Mouse (Mus musculus) limb, embryonic 12.5 days (tissue): ENCODE results near the gene Trpm5. TPM values are rescaled to one million over a fixed set of nuclear protein-coding genes. Genes with fewer than 3 reads are reported as not detected.

Source experiments
- ATAC-seq: fragments of 200-750 bp; cut with Nextera tagmentation; 2 replicates; pipeline ENCODE4 v1.8.0; 2017; ENCODE audit warnings: low read depth, moderate TSS enrichment; ENCODE audit not compliant: insufficient number of reproducible peaks, insufficient read depth, low FRiP score, low TSS enrichment
- H3K27ac ChIP-seq: fragments of 300-500 bp; sonication (generic); 2 replicates; pipeline ENCODE4 v1.5.1; 2016; ENCODE audit warnings: mild to moderate bottlenecking, moderate library complexity
- H3K27me3 ChIP-seq: fragments of 300-500 bp; sonication (generic); 2 replicates; pipeline ENCODE4 v1.6.1; 2016; ENCODE audit warnings: mild to moderate bottlenecking, moderate library complexity
- H3K36me3 ChIP-seq: fragments of 300-500 bp; sonication (generic); 2 replicates; pipeline ENCODE4 v1.6.1; 2016; ENCODE audit warnings: mild to moderate bottlenecking, moderate library complexity
- H3K4me1 ChIP-seq: fragments of 300-500 bp; sonication (generic); replicated peaks from 2 replicates; pipeline ENCODE4 v1.6.1; 2016
- H3K4me2 ChIP-seq: fragments of 300-500 bp; sonication (generic); 2 replicates; pipeline ENCODE4 v1.6.1; 2016; ENCODE audit warnings: mild to moderate bottlenecking, moderate library complexity
- H3K4me3 ChIP-seq: fragments of 300-500 bp; sonication (generic); replicated peaks from 2 replicates; pipeline ENCODE4 v1.5.1; 2016; ENCODE audit warnings: mild to moderate bottlenecking
- H3K9ac ChIP-seq: fragments of 300-500 bp; sonication (generic); replicated peaks from 2 replicates; pipeline ENCODE4 v1.6.1; 2016; ENCODE audit warnings: mild to moderate bottlenecking, moderate library complexity
- H3K9me3 ChIP-seq: fragments of 300-500 bp; sonication (generic); 2 replicates; pipeline ENCODE4 v1.6.1; 2016; ENCODE audit warnings: mild to moderate bottlenecking, moderate library complexity
- whole genome bisulfite sequencing: fragments of 180-500 bp; shearing (Covaris S2); methylation state at CpG from one replicate; pipeline ENCODE4 v1.1.7; 2016; 5-methylcytosine and 5-hydroxymethylcytosine counted together
- polyA plus RNA-seq: library from polyadenylated mRNA; unstranded; fragments of >200 nt; fragmentation: Nextera tagmentation; extraction: Ambion mirVana; gene quantifications from 2 replicates; pipeline ENCODE4 v1.2.1, GENCODE M21; 2016

Trpm5 gene
- polyA plus RNA-seq: 6.2 and 8.8 TPM in 2 replicates

GRCm38 (mm10) chr7:143094592-143095553 lies at the start of gene Trpm5:
Trpm5 (minus strand) TSS chr7:143094642.
- Histone ChIP-seq H3K4me3 (no peak within 1 kb of the TSS), H3K9ac (no peak within 1 kb of the TSS), H3K27ac (no peak within 1 kb of the TSS), H3K9me3 (no peaks in the 10 kb centered on the region), H3K36me3 (no peaks in the 10 kb centered on the region), H3K4me1 (no peaks in the 10 kb centered on the region; the same call in 1 of the 2 replicates), H3K27me3 (0 out of 2 replicates have a peak, but pooled peaks cover 6% of the 10 kb centered on the region), H3K4me2 (no peak within 1 kb of the TSS)
- ATAC-seq: peak; percentile 62
- WGBS: 46% methylated on average over 10 of the region's 10 CpGs

GRCm38 (mm10) chr7:143142680-143143079 lies 48.2 kb upstream of the Trpm5 start:
- H3K4me1 ChIP-seq: no peaks in the 10 kb centered on the region
- no peaks in the 10 kb centered on the region for H3K36me3 ChIP-seq
- no peak for ATAC-seq
- no peaks in the 10 kb centered on the region for H3K9me3 ChIP-seq
- no peak overlapping the region for H3K4me3 ChIP-seq
- no peak overlapping the region for H3K4me2 ChIP-seq
- H3K27ac ChIP-seq: no peak overlapping the region
- 89% methylated on average over 2 of the region's 2 CpGs for WGBS
- H3K9ac ChIP-seq: no peak overlapping the region
- no peaks in the 10 kb centered on the region for H3K27me3 ChIP-seq

- H3K4me2 ChIP-seq: no peak overlapping the region
- H3K9me3 ChIP-seq: no peaks in the 10 kb centered on the region
- H3K36me3 ChIP-seq: no peaks in the 10 kb centered on the region
- H3K27me3 ChIP-seq: no peaks in the 10 kb centered on the region
- no peak overlapping the region for H3K9ac ChIP-seq
- H3K4me1 ChIP-seq: no peaks in the 10 kb centered on the region
- no peak overlapping the region for H3K27ac ChIP-seq
- 84% methylated on average over 4 of the region's 4 CpGs for WGBS
- no peak overlapping the region for H3K4me3 ChIP-seq
- no peak for ATAC-seq
Observed at GRCm38 (mm10) chr7:143139932-143140331, 45.5 kb upstream of the Trpm5 start.

GRCm38 (mm10) chr7:143138789-143139188 lies 44.3 kb upstream of the Trpm5 start:
- no peak for ATAC-seq
- Histone ChIP-seq H3K9me3 (no peaks in the 10 kb centered on the region), H3K4me1 (no peaks in the 10 kb centered on the region), H3K27ac (no peak overlapping the region), H3K27me3 (no peaks in the 10 kb centered on the region), H3K36me3 (no peaks in the 10 kb centered on the region), H3K4me2 (no peak overlapping the region), H3K9ac (no peak overlapping the region), H3K4me3 (no peak overlapping the region)
- WGBS: 36% methylated on average over 1 of the region's 1 CpGs

- no peaks in the 10 kb centered on the region for H3K4me1 ChIP-seq
- H3K9me3 ChIP-seq: no peaks in the 10 kb centered on the region
- H3K9ac ChIP-seq: no peak overlapping the region
- no peak overlapping the region for H3K27ac ChIP-seq
- no peaks in the 10 kb centered on the region for H3K27me3 ChIP-seq
- H3K36me3 ChIP-seq: no peaks in the 10 kb centered on the region
- no peak overlapping the region for H3K4me3 ChIP-seq
- WGBS: 55% methylated on average over 5 of the region's 5 CpGs
- ATAC-seq: no peak
- H3K4me2 ChIP-seq: no peak overlapping the region
Observed at GRCm38 (mm10) chr7:143136561-143136960, 42.1 kb upstream of the Trpm5 start.

GRCm38 (mm10) chr7:143136125-143136524 lies 41.7 kb upstream of the Trpm5 start:
- no peaks in the 10 kb centered on the region for H3K36me3 ChIP-seq
- no peak overlapping the region for H3K4me3 ChIP-seq
- H3K27ac ChIP-seq: no peak overlapping the region
- H3K9ac ChIP-seq: no peak overlapping the region
- no peaks in the 10 kb centered on the region for H3K27me3 ChIP-seq
- WGBS: 52% methylated on average over 2 of the region's 2 CpGs
- H3K4me1 ChIP-seq: no peaks in the 10 kb centered on the region
- H3K9me3 ChIP-seq: no peaks in the 10 kb centered on the region
- H3K4me2 ChIP-seq: no peak overlapping the region
- ATAC-seq: no peak

GRCm38 (mm10) chr7:143132815-143133214 lies 38.4 kb upstream of the Trpm5 start:
- Histone ChIP-seq H3K27me3 (no peaks in the 10 kb centered on the region), H3K4me3 (no peak overlapping the region), H3K4me1 (no peaks in the 10 kb centered on the region), H3K9ac (no peak overlapping the region), H3K9me3 (no peaks in the 10 kb centered on the region), H3K27ac (no peak overlapping the region), H3K36me3 (no peaks in the 10 kb centered on the region), H3K4me2 (no peak overlapping the region)
- no peak for ATAC-seq
- 79% methylated on average over 5 of the region's 5 CpGs for WGBS

- peaks cover 39% of the 10 kb centered on the region for H3K4me1 ChIP-seq
- WGBS: 51% methylated on average over 3 of the region's 3 CpGs
- no peak overlapping the region for H3K9ac ChIP-seq
- no peaks in the 10 kb centered on the region for H3K27me3 ChIP-seq
- no peak overlapping the region for H3K4me3 ChIP-seq
- no peaks in the 10 kb centered on the region for H3K36me3 ChIP-seq
- ATAC-seq: no peak
- no peaks in the 10 kb centered on the region for H3K9me3 ChIP-seq
- H3K4me2 ChIP-seq: peak overlapping the region; percentile 18; the same call in 1 of the 2 replicates
- peak overlapping the region; percentile 91 for H3K27ac ChIP-seq
Observed at GRCm38 (mm10) chr7:143124902-143125301, 30.5 kb upstream of the Trpm5 start.

GRCm38 (mm10) chr7:143123876-143124669 lies 29.6 kb upstream of the Trpm5 start:
- Histone ChIP-seq H3K27me3 (no peaks in the 10 kb centered on the region), H3K4me2 (peak overlapping the region; percentile 18), H3K9me3 (no peaks in the 10 kb centered on the region), H3K4me1 (peaks cover 47% of the 10 kb centered on the region), H3K36me3 (no peaks in the 10 kb centered on the region), H3K9ac (0 out of 2 replicates have a peak overlapping the region, but pooled peaks have one; percentile 18), H3K27ac (peak overlapping the region; percentile 91), H3K4me3 (no peak overlapping the region)
- ATAC-seq: peak; percentile 87
- 11% methylated on average over 6 of the region's 6 CpGs for WGBS

GRCm38 (mm10) chr7:143122191-143122590 lies 27.7 kb upstream of the Trpm5 start:
- H3K9ac ChIP-seq: no peak overlapping the region
- 82% methylated on average over 5 of the region's 5 CpGs for WGBS
- no peak overlapping the region for H3K4me2 ChIP-seq
- no peaks in the 10 kb centered on the region for H3K36me3 ChIP-seq
- H3K4me3 ChIP-seq: no peak overlapping the region
- H3K27ac ChIP-seq: no peak overlapping the region
- peaks cover 53% of the 10 kb centered on the region for H3K4me1 ChIP-seq
- H3K9me3 ChIP-seq: no peaks in the 10 kb centered on the region
- H3K27me3 ChIP-seq: no peaks in the 10 kb centered on the region
- no peak for ATAC-seq

GRCm38 (mm10) chr7:143119826-143120225 lies 25.4 kb upstream of the Trpm5 start:
- Histone ChIP-seq H3K4me3 (no peak overlapping the region), H3K27ac (peak overlapping the region; percentile 66), H3K9ac (no peak overlapping the region), H3K4me2 (no peak overlapping the region), H3K4me1 (peaks cover 45% of the 10 kb centered on the region), H3K27me3 (no peaks in the 10 kb centered on the region), H3K9me3 (peaks cover 1% of the 10 kb centered on the region; the same call in 1 of the 2 replicates), H3K36me3 (no peaks in the 10 kb centered on the region)
- WGBS: 69% methylated on average over 3 of the region's 3 CpGs
- ATAC-seq: no peak
